Mouse (Mus musculus): ENCODE data around the gene Magix. TPM values are rescaled to one million over a fixed set of nuclear protein-coding genes. Genes with fewer than 3 reads are reported as not detected.
A peak's percentile ranks its signal among the peaks of the same experiment; 100 is the strongest.

Magix gene
- polyA plus RNA-seq, 1 experiment: 17.4 TPM

- peak overlapping the region; percentile 68 for H3K4me3 ChIP-seq (ENCODE audit: insufficient read depth, low read depth, low read length)
- no peaks in the 10 kb centered on the region for H3K27me3 ChIP-seq (replicated peaks; ENCODE audit: control insufficient read depth, insufficient read depth, low read length)
- H3K27ac ChIP-seq (ENCODE audit: insufficient read depth, low read depth, low read length): peak overlapping the region; percentile 94
- WGBS: under 1% methylated on average over 25 of the region's 25 CpGs
- H3K4me1 ChIP-seq (ENCODE audit: control insufficient read depth, insufficient read depth, low read length): peaks cover 4% of the 10 kb centered on the region; the same call in 1 of the 2 replicates
- no peaks in the 10 kb centered on the region for H3K36me3 ChIP-seq (ENCODE audit: control insufficient read depth, insufficient read depth, low read length)
- TF ChIP-seq CTCF (conservative IDR thresholded peaks at IDR 0.05; ENCODE audit: insufficient read depth, insufficient read length, low read depth, low read length) (no peak; the same call in 1 of the 2 replicates), POLR2A (IDR thresholded peaks at IDR 0.05; ENCODE audit: low read depth, low read length) (peak; percentile 73)
- DNase-seq: peak; percentile 95
These were observed 32.3 kb downstream of the Magix start for GRCm38 (mm10) chrX:7648671-7649304.

GRCm38 (mm10) chrX:7645349-7645748 lies 35.7 kb downstream of the Magix start:
- DNase-seq: peak; percentile 84
- WGBS: 4% methylated on average over 5 of the region's 5 CpGs
- no peaks in the 10 kb centered on the region for H3K27me3 ChIP-seq (replicated peaks; ENCODE audit: control insufficient read depth, insufficient read depth, low read length)
- TF ChIP-seq CTCF (conservative IDR thresholded peaks at IDR 0.05; ENCODE audit: insufficient read depth, insufficient read length, low read depth, low read length) (peak; percentile 50), POLR2A (IDR thresholded peaks at IDR 0.05; ENCODE audit: low read depth, low read length) (no peak)
- peaks cover 4% of the 10 kb centered on the region; the same call in 1 of the 2 replicates for H3K4me1 ChIP-seq (ENCODE audit: control insufficient read depth, insufficient read depth, low read length)
- H3K4me3 ChIP-seq (ENCODE audit: insufficient read depth, low read depth, low read length): no peak overlapping the region
- H3K36me3 ChIP-seq (ENCODE audit: control insufficient read depth, insufficient read depth, low read length): no peaks in the 10 kb centered on the region
- H3K27ac ChIP-seq (ENCODE audit: insufficient read depth, low read depth, low read length): no peak overlapping the region

- no peak for TF ChIP-seq CTCF (conservative IDR thresholded peaks at IDR 0.05; ENCODE audit: insufficient read depth, insufficient read length, low read depth, low read length)
- TF ChIP-seq POLR2A (IDR thresholded peaks at IDR 0.05; ENCODE audit: low read depth, low read length): no peak
- Histone ChIP-seq H3K4me3 (ENCODE audit: insufficient read depth, low read depth, low read length) (no peak overlapping the region), H3K27ac (ENCODE audit: insufficient read depth, low read depth, low read length) (no peak overlapping the region), H3K27me3 (replicated peaks; ENCODE audit: control insufficient read depth, insufficient read depth, low read length) (no peaks in the 10 kb centered on the region), H3K36me3 (ENCODE audit: control insufficient read depth, insufficient read depth, low read length) (no peaks in the 10 kb centered on the region), H3K4me1 (ENCODE audit: control insufficient read depth, insufficient read depth, low read length) (no peaks in the 10 kb centered on the region)
- no peak for DNase-seq
- 46% methylated on average over 11 of the region's 12 CpGs for whole genome bisulfite sequencing
These were observed 40.3 kb downstream of the Magix start for GRCm38 (mm10) chrX:7640785-7641184.

GRCm38 (mm10) chrX:7639536-7640325 lies 41.3 kb downstream of the Magix start:
- DNase-seq: no peak
- no peak overlapping the region for H3K27ac ChIP-seq (ENCODE audit: insufficient read depth, low read depth, low read length)
- no peaks in the 10 kb centered on the region for H3K27me3 ChIP-seq (replicated peaks; ENCODE audit: control insufficient read depth, insufficient read depth, low read length)
- TF ChIP-seq CTCF (conservative IDR thresholded peaks at IDR 0.05; ENCODE audit: insufficient read depth, insufficient read length, low read depth, low read length): no peak
- TF ChIP-seq POLR2A (IDR thresholded peaks at IDR 0.05; ENCODE audit: low read depth, low read length): no peak
- no peaks in the 10 kb centered on the region for H3K36me3 ChIP-seq (ENCODE audit: control insufficient read depth, insufficient read depth, low read length)
- H3K4me1 ChIP-seq (ENCODE audit: control insufficient read depth, insufficient read depth, low read length): no peaks in the 10 kb centered on the region
- H3K4me3 ChIP-seq (ENCODE audit: insufficient read depth, low read depth, low read length): no peak overlapping the region
- 5% methylated on average over 13 of the region's 13 CpGs for WGBS

- no peaks in the 10 kb centered on the region for H3K27me3 ChIP-seq (replicated peaks; ENCODE audit: control insufficient read depth, insufficient read depth, low read length)
- WGBS: under 1% methylated on average over 42 of the region's 42 CpGs
- DNase-seq: peak; percentile 78
- TF ChIP-seq POLR2A (IDR thresholded peaks at IDR 0.05; ENCODE audit: low read depth, low read length): no peak
- TF ChIP-seq CTCF (conservative IDR thresholded peaks at IDR 0.05; ENCODE audit: insufficient read depth, insufficient read length, low read depth, low read length): no peak
- no peaks in the 10 kb centered on the region for H3K36me3 ChIP-seq (ENCODE audit: control insufficient read depth, insufficient read depth, low read length)
- no peak within 1 kb of the TSS for H3K27ac ChIP-seq (ENCODE audit: insufficient read depth, low read depth, low read length)
- no peaks in the 10 kb centered on the region for H3K4me1 ChIP-seq (ENCODE audit: control insufficient read depth, insufficient read depth, low read length)
- peak within 1 kb of the TSS; percentile 45 for H3K4me3 ChIP-seq (ENCODE audit: insufficient read depth, low read depth, low read length)
These were observed 42.5 kb downstream of the Magix start, which contains the start of gene Syp for GRCm38 (mm10) chrX:7638401-7639091. TSS of gene Syp (plus strand) at chrX:7638471.

- Histone ChIP-seq H3K4me3 (ENCODE audit: insufficient read depth, low read depth, low read length) (no peak overlapping the region), H3K36me3 (ENCODE audit: control insufficient read depth, insufficient read depth, low read length) (no peaks in the 10 kb centered on the region), H3K4me1 (ENCODE audit: control insufficient read depth, insufficient read depth, low read length) (no peaks in the 10 kb centered on the region), H3K27ac (ENCODE audit: insufficient read depth, low read depth, low read length) (no peak overlapping the region), H3K27me3 (replicated peaks; ENCODE audit: control insufficient read depth, insufficient read depth, low read length) (no peaks in the 10 kb centered on the region)
- no peak for DNase-seq
- WGBS: 83% methylated on average over 3 of the region's 3 CpGs
- TF ChIP-seq POLR2A (IDR thresholded peaks at IDR 0.05; ENCODE audit: low read depth, low read length) (no peak), CTCF (conservative IDR thresholded peaks at IDR 0.05; ENCODE audit: insufficient read depth, insufficient read length, low read depth, low read length) (no peak)
These were observed 46.0 kb downstream of the Magix start for GRCm38 (mm10) chrX:7635101-7635500.
